In genomic region chr10:94294437-94294836, GRCm38 (mm10) we compare ENCODE assay signal across 26 mouse cellular contexts. TPM values are rescaled to one million over a fixed set of nuclear protein-coding genes. Genes with fewer than 3 reads are reported as not detected.
DNase-seq lines count a peak whose midpoint lies in the region; ATAC-seq and TF ChIP-seq lines count a peak whose summit lies in the region.
"Had no signal": no experiment of that assay in that cellular context is flagged by ENCODE, and none has a peak within 500 bp of the region (broad histone marks: within the 10 kb centered on the region; RNA-seq: fewer than 3 reads in every experiment).

No protein-coding gene starts in this region.

- H3K27me3 ChIP-seq in forebrain, embryonic 13.5 days: no peaks in the 10 kb centered on the region
- H3K27me3 ChIP-seq in hindbrain, embryonic 10.5 days (ENCODE audit: insufficient read depth, poor library complexity, severe bottlenecking): no peaks in the 10 kb centered on the region
- H3K27me3 ChIP-seq in hindbrain, postnatal 0 days (ENCODE audit: insufficient read depth, low read length): no peaks in the 10 kb centered on the region
- no peaks in the 10 kb centered on the region for H3K27me3 ChIP-seq in midbrain, embryonic 16.5 days (ENCODE audit: control insufficient read depth, insufficient read depth, low read depth, low read length)
- no peaks in the 10 kb centered on the region for H3K27me3 ChIP-seq in intestine, embryonic 15.5 days (replicated peaks)
- H3K27me3 ChIP-seq: embryonic facial prominence, embryonic 12.5 days had no signal

- peak overlapping the region; percentile 55; the same call in 1 of the 2 replicates for H3K27ac ChIP-seq in forebrain, embryonic 13.5 days
- H3K27ac ChIP-seq in hindbrain, embryonic 10.5 days: peak overlapping the region; percentile 85
- peak overlapping the region; percentile 71; the same call in 1 of the 2 replicates for H3K27ac ChIP-seq in hindbrain, postnatal 0 days
- H3K27ac ChIP-seq in midbrain, embryonic 16.5 days (ENCODE audit: low read length): peak overlapping the region; percentile 68
- no peak overlapping the region for H3K27ac ChIP-seq in intestine, embryonic 15.5 days
- H3K27ac ChIP-seq: embryonic facial prominence, embryonic 12.5 days; heart, adult 2 months; liver, embryonic 14.5 days; lung, embryonic 15.5 days had no signal

- H3K36me3 ChIP-seq in forebrain, embryonic 13.5 days (ENCODE audit: poor library complexity, severe bottlenecking): no peaks in the 10 kb centered on the region
- no peaks in the 10 kb centered on the region for H3K36me3 ChIP-seq in hindbrain, embryonic 10.5 days
- no peaks in the 10 kb centered on the region for H3K36me3 ChIP-seq in hindbrain, postnatal 0 days (ENCODE audit: insufficient read depth, low read length)
- H3K36me3 ChIP-seq in midbrain, embryonic 16.5 days (ENCODE audit: control insufficient read depth, insufficient read depth, low read length): no peaks in the 10 kb centered on the region
- no peaks in the 10 kb centered on the region for H3K36me3 ChIP-seq in intestine, embryonic 15.5 days
- H3K36me3 ChIP-seq: embryonic facial prominence, embryonic 12.5 days; lung, embryonic 15.5 days had no signal

- peak overlapping the region; percentile 37; the same call in 1 of the 2 replicates for H3K9ac ChIP-seq in forebrain, embryonic 13.5 days
- no peak overlapping the region for H3K9ac ChIP-seq in hindbrain, postnatal 0 days (replicated peaks; ENCODE audit: low read length)
- 0 out of 2 replicates have a peak overlapping the region, but pooled peaks have one; percentile 14 for H3K9ac ChIP-seq in midbrain, embryonic 16.5 days (ENCODE audit: low read depth, low read length)
- H3K9ac ChIP-seq in intestine, embryonic 15.5 days: no peak overlapping the region
- H3K9ac ChIP-seq: embryonic facial prominence, embryonic 12.5 days; liver, embryonic 14.5 days; lung, embryonic 15.5 days had no signal

- DNase-seq in hindbrain, embryonic 10.5 days (ENCODE audit: low spot score): no peak
- no peak for DNase-seq in hindbrain, postnatal 0 days (ENCODE audit: low spot score)
- DNase-seq in urinary bladder, postnatal 36 days (ENCODE audit: low spot score in 2 of 2): no peak
- no peak for DNase-seq in left cerebral cortex, adult 11 months (ENCODE audit: low spot score)
- DNase-seq: adrenal gland, adult 2 months; heart, adult 2 months; kidney, adult 11 months; kidney, postnatal 10 days; lung, postnatal 4 days; right cerebral cortex, adult 18-20 months; thymus, postnatal 25 days had no signal

- H3K4me3 ChIP-seq in forebrain, embryonic 13.5 days: no peak overlapping the region
- H3K4me3 ChIP-seq in hindbrain, embryonic 10.5 days: no peak overlapping the region
- H3K4me3 ChIP-seq in hindbrain, postnatal 0 days (ENCODE audit: low read length): no peak overlapping the region
- no peak overlapping the region for H3K4me3 ChIP-seq in midbrain, embryonic 16.5 days (ENCODE audit: low read depth, low read length)
- no peak overlapping the region for H3K4me3 ChIP-seq in intestine, embryonic 15.5 days (replicated peaks)
- H3K4me3 ChIP-seq: embryonic facial prominence, embryonic 12.5 days; erythroblast, embryonic 14.5 days; heart, adult 2 months; lung, embryonic 15.5 days had no signal

- ATAC-seq in forebrain, embryonic 13.5 days: 0 out of 2 replicates have a peak, but pooled peaks have one; percentile 43
- ATAC-seq in hindbrain, postnatal 0 days: no peak
- 0 out of 2 replicates have a peak, but pooled peaks have one; percentile 30 for ATAC-seq in midbrain, embryonic 16.5 days
- no peak for ATAC-seq in intestine, embryonic 15.5 days

- H3K4me2 ChIP-seq in forebrain, embryonic 13.5 days: no peak overlapping the region
- H3K4me2 ChIP-seq in hindbrain, postnatal 0 days (ENCODE audit: low read depth, low read length): no peak overlapping the region
- no peak overlapping the region for H3K4me2 ChIP-seq in midbrain, embryonic 16.5 days (ENCODE audit: low read length)
- H3K4me2 ChIP-seq in intestine, embryonic 15.5 days (replicated peaks): no peak overlapping the region
- H3K4me2 ChIP-seq: embryonic facial prominence, embryonic 12.5 days; lung, embryonic 15.5 days had no signal

- 76% methylated on average over 5 of the region's 5 CpGs for WGBS in forebrain, embryonic 13.5 days
- 83% methylated on average over 5 of the region's 5 CpGs for WGBS in hindbrain, embryonic 10.5 days
- 76% methylated on average over 5 of the region's 5 CpGs for WGBS in hindbrain, postnatal 0 days
- WGBS in midbrain, embryonic 16.5 days: 66% methylated on average over 5 of the region's 5 CpGs
- WGBS in intestine, embryonic 15.5 days: 90% methylated on average over 5 of the region's 5 CpGs

- H3K4me1 ChIP-seq in forebrain, embryonic 13.5 days: peaks cover 21% of the 10 kb centered on the region
- peaks cover 41% of the 10 kb centered on the region for H3K4me1 ChIP-seq in hindbrain, embryonic 10.5 days (replicated peaks)
- 0 out of 2 replicates have a peak, but pooled peaks cover 9% of the 10 kb centered on the region for H3K4me1 ChIP-seq in hindbrain, postnatal 0 days (ENCODE audit: insufficient read depth, low read length)
- peaks cover 14% of the 10 kb centered on the region for H3K4me1 ChIP-seq in midbrain, embryonic 16.5 days (ENCODE audit: control insufficient read depth, insufficient read depth, low read length)
- no peaks in the 10 kb centered on the region for H3K4me1 ChIP-seq in intestine, embryonic 15.5 days (replicated peaks)
- H3K4me1 ChIP-seq: embryonic facial prominence, embryonic 12.5 days; lung, embryonic 15.5 days had no signal

- H3K9me3 ChIP-seq in forebrain, embryonic 13.5 days (replicated peaks): no peaks in the 10 kb centered on the region
- H3K9me3 ChIP-seq in hindbrain, embryonic 10.5 days: no peaks in the 10 kb centered on the region
- no peaks in the 10 kb centered on the region for H3K9me3 ChIP-seq in hindbrain, postnatal 0 days (ENCODE audit: low read length)
- H3K9me3 ChIP-seq in midbrain, embryonic 16.5 days (replicated peaks; ENCODE audit: control insufficient read depth, low read length, poor library complexity, severe bottlenecking): no peaks in the 10 kb centered on the region
- H3K9me3 ChIP-seq in intestine, embryonic 15.5 days: no peaks in the 10 kb centered on the region
- H3K9me3 ChIP-seq: embryonic facial prominence, embryonic 12.5 days; lung, embryonic 15.5 days had no signal

- TF ChIP-seq CTCF in hindbrain, postnatal 0 days (IDR thresholded peaks at IDR 0.05; ENCODE audit: low read depth): no peak

RNA-seq across cellular contexts. Expression of gene Gm4792, which starts 4.1 kb away (rescaled TPM):
- polyA plus RNA-seq in forebrain, embryonic 13.5 days (2015; fragmentation: Nextera tagmentation; extraction: Ambion mirVana): 0.22 TPM in 1 of 2 replicates, not detected in the other
- polyA plus RNA-seq in hindbrain, embryonic 10.5 days (2016; fragmentation: Nextera tagmentation; extraction: Ambion mirVana): 0.42 TPM in 1 of 2 replicates, not detected in the other
- total RNA-seq in hindbrain, postnatal 0 days (2014; rRNA removed): 1.2 and 1.3 TPM in 2 replicates
- polyA plus RNA-seq in hindbrain, postnatal 0 days (2015; fragmentation: Nextera tagmentation; extraction: Ambion mirVana): 1.0 and 1.3 TPM in 2 replicates
- 0.74 TPM in 1 of 2 replicates, not detected in the other for polyA plus RNA-seq in midbrain, embryonic 16.5 days (2015; fragmentation: Nextera tagmentation; extraction: Ambion mirVana)
- polyA plus RNA-seq in intestine, embryonic 15.5 days (2015; fragmentation: Nextera tagmentation; extraction: Ambion mirVana): not detected in 2 replicates
- total RNA-seq: adrenal gland, adult 2 months; heart, adult 2 months; hematopoietic stem cell, adult 5-6 weeks; layer of hippocampus, adult 18-20 months; layer of hippocampus, postnatal 25 days; left cerebral cortex, postnatal 25 days had no signal
- polyA plus RNA-seq: adrenal gland, adult 2 months; cortical plate, adult 2 months; embryonic facial prominence, embryonic 12.5 days; erythroblast, embryonic 14.5 days; heart, adult 2 months; heart, embryonic 14.5 days; limb, embryonic 14.5 days; liver, embryonic 14.5 days; lung, embryonic 15.5 days; small intestine, adult 2 months had no signal

RNA-seq across cellular contexts. Expression of gene Tmcc3, which starts 17.3 kb away (rescaled TPM):
- polyA plus RNA-seq in forebrain, embryonic 13.5 days (2015; fragmentation: Nextera tagmentation; extraction: Ambion mirVana): 3.7 and 4.8 TPM in 2 replicates
- polyA plus RNA-seq in hindbrain, embryonic 10.5 days (2016; fragmentation: Nextera tagmentation; extraction: Ambion mirVana): 3.2 and 3.4 TPM in 2 replicates
- 9.7 and 10.5 TPM in 2 replicates for total RNA-seq in hindbrain, postnatal 0 days (2014; rRNA removed)
- 15.3 and 17.2 TPM in 2 replicates for polyA plus RNA-seq in hindbrain, postnatal 0 days (2015; fragmentation: Nextera tagmentation; extraction: Ambion mirVana)
- polyA plus RNA-seq in midbrain, embryonic 16.5 days (2015; fragmentation: Nextera tagmentation; extraction: Ambion mirVana): 16.4 and 16.8 TPM in 2 replicates
- polyA plus RNA-seq in intestine, embryonic 15.5 days (2015; fragmentation: Nextera tagmentation; extraction: Ambion mirVana): 8.6 and 9.2 TPM in 2 replicates

Comparison
In these comparisons a context has a peak if more than half of its experiments do, and no peak if none do; other contexts are left out.
1. ATAC-seq: peak in forebrain, embryonic 13.5 days (single experiment) and midbrain, embryonic 16.5 days (single experiment); none in hindbrain, postnatal 0 days (single experiment) and intestine, embryonic 15.5 days (single experiment).
2. H3K9ac ChIP-seq: peak in forebrain, embryonic 13.5 days (single experiment) and midbrain, embryonic 16.5 days (single experiment); none in hindbrain, postnatal 0 days (single experiment) and intestine, embryonic 15.5 days (single experiment).